Mouse (Mus musculus) G1E (cell line): ENCODE measurements at regions not wholly inside any gene's neighbourhood (a gene's known extent, or its start where the extent isn't known, plus 50 kb on each side); places are given as distances from the start of the nearest gene placed in this dataset.

Experiments
- ATAC-seq: 2 replicates; pipeline ENCODE4 v1.8.0; 2016; ENCODE audit warnings: mild to moderate bottlenecking; ENCODE audit not compliant: insufficient number of reproducible peaks, poor library complexity, low FRiP score, severe bottlenecking; ENCODE audit errors: extremely low read depth
- DNase-seq: peaks from one replicate; pipeline ENCODE4 v3.0.0; 2012; ENCODE audit warnings: low spot score
- H3K27me3 ChIP-seq: 2 replicates; pipeline ENCODE4 v1.6.1; 2012; ENCODE audit warnings: mild to moderate bottlenecking, low read length, inconsistent platforms; ENCODE audit not compliant: insufficient read depth
- H3K36me3 ChIP-seq: replicated peaks from 2 replicates; pipeline ENCODE3; 2012; ENCODE audit warnings: mild to moderate bottlenecking, inconsistent platforms
- H3K4me1 ChIP-seq: 2 replicates; pipeline ENCODE4 v1.6.1; 2012; ENCODE audit warnings: low read depth, low read length, inconsistent platforms, mixed read lengths; ENCODE audit not compliant: insufficient read depth
- H3K4me3 ChIP-seq: 2 replicates; pipeline ENCODE4 v1.5.1; 2012; ENCODE audit warnings: low read depth, mild to moderate bottlenecking, inconsistent platforms, low read length, moderate library complexity, mixed read lengths
- H3K9me3 ChIP-seq: replicated peaks from 2 replicates; pipeline ENCODE4 v1.6.1; 2012; ENCODE audit warnings: inconsistent platforms
- CTCF ChIP-seq: IDR thresholded peaks from 2 replicates; pipeline ENCODE4 v1.5.1; 2012; ENCODE audit warnings: low read depth, low read length, inconsistent platforms, mixed read lengths
- GATA1 ChIP-seq: IDR thresholded peaks from 2 replicates; pipeline ENCODE4 v1.6.1; 2012; ENCODE audit warnings: borderline replicate concordance, low read length, inconsistent platforms, mixed read lengths
- GATA2 ChIP-seq: IDR thresholded peaks from 2 replicates; pipeline ENCODE4 v1.6.1; 2012; ENCODE audit warnings: low read depth, low read length, inconsistent platforms, borderline replicate concordance
- POLR2AphosphoS5 ChIP-seq: IDR thresholded peaks from 2 replicates; pipeline ENCODE4 v1.6.1; 2012; ENCODE audit warnings: low read depth, low read length, inconsistent platforms; ENCODE audit not compliant: insufficient replicate concordance
- TAL1 ChIP-seq: conservative IDR thresholded peaks from 2 replicates; pipeline ENCODE4 v1.6.1; 2012; ENCODE audit warnings: low read depth, low read length, inconsistent platforms, mixed read lengths

- no peaks in the 10 kb centered on the region for H3K27me3 ChIP-seq
- H3K4me3 ChIP-seq, result no peak overlapping the region
- ATAC-seq (no peak), DNase-seq (no peak)
- no peaks in the 10 kb centered on the region for H3K36me3 ChIP-seq
- no peaks in the 10 kb centered on the region for H3K9me3 ChIP-seq
- TF ChIP-seq GATA1, result no peak
- no peak for TF ChIP-seq GATA2
- TF ChIP-seq POLR2AphosphoS5, result no peak
- no peak for TF ChIP-seq CTCF
- no peak for TF ChIP-seq TAL1
- no peaks in the 10 kb centered on the region for H3K4me1 ChIP-seq
These were observed 971.5 kb upstream of the Cited2 start for GRCm38 (mm10) chr10:16751546-16751945.

- no peak for DNase-seq
- no peak for TF ChIP-seq GATA1
- Histone ChIP-seq H3K27me3 (peaks cover 2% of the 10 kb centered on the region; the same call in 1 of the 2 replicates), H3K9me3 (no peaks in the 10 kb centered on the region), H3K4me3 (no peak overlapping the region), H3K36me3 (no peaks in the 10 kb centered on the region), H3K4me1 (no peaks in the 10 kb centered on the region)
- no peak for ATAC-seq
These were observed 933.3 kb upstream of the Cited2 start for GRCm38 (mm10) chr10:16789641-16790243.

GRCm38 (mm10) chr10:16803978-16804377 is 919.0 kb upstream of the Cited2 start:
- no peak for TF ChIP-seq CTCF
- no peak for TF ChIP-seq GATA1
- no peak for TF ChIP-seq GATA2
- TF ChIP-seq TAL1, result no peak
- TF ChIP-seq POLR2AphosphoS5, result no peak
- no peaks in the 10 kb centered on the region for H3K27me3 ChIP-seq
- no peaks in the 10 kb centered on the region for H3K36me3 ChIP-seq
- no peak overlapping the region for H3K4me3 ChIP-seq
- no peaks in the 10 kb centered on the region for H3K9me3 ChIP-seq
- H3K4me1 ChIP-seq, result no peaks in the 10 kb centered on the region
- DNase-seq (no peak), ATAC-seq (no peak)

DNA sequence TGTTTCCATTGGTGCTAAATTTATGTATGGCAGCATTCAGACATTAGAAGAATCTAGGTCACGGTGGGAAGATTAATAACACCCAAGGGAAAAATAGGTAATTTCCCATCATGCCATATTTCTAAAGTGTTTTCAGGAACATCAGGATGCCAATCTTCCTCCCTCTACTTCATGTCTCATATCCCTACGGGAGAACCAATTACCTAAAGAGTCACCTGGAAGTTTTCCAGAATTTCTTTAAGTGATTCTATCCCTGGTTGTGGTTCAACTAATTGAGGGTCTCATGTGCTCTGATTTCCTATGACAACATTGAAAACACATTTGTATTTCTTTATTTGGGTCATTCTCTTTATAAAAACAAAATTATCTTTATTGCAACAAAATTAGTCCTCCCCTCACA is 912.3 kb upstream of the Cited2 start:
- no peak for ATAC-seq
- TF ChIP-seq TAL1 (no peak), CTCF (no peak), POLR2AphosphoS5 (no peak), GATA1 (no peak), GATA2 (no peak)
- no peak for DNase-seq
- no peaks in the 10 kb centered on the region for H3K9me3 ChIP-seq
- no peak overlapping the region for H3K4me3 ChIP-seq
- no peaks in the 10 kb centered on the region for H3K4me1 ChIP-seq
- H3K27me3 ChIP-seq, result no peaks in the 10 kb centered on the region
- H3K36me3 ChIP-seq, result no peaks in the 10 kb centered on the region

DNA sequence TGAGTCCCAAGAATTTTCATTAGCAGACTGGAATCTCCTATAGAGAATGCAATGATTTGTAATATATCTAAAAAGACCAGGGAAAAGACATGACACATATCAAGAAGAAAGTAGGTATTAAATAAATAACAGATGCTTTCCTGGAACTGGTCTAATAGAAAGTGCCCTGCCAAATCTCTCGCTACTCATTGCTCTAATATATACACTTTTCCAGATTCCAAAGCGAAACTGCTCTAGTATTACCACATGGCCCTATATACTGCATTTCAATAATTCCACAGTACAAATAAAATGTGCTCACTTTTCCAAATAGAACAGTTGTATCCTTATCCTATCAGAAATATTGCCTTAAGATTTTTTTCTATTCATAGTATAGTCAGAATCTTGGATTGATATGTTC is 909.0 kb upstream of the Cited2 start:
- ATAC-seq (no peak), DNase-seq (no peak)
- Histone ChIP-seq H3K4me3 (no peak overlapping the region), H3K4me1 (no peaks in the 10 kb centered on the region), H3K27me3 (peaks cover 3% of the 10 kb centered on the region; the same call in 1 of the 2 replicates), H3K36me3 (no peaks in the 10 kb centered on the region), H3K9me3 (no peaks in the 10 kb centered on the region)
- TF ChIP-seq GATA1, result no peak
- no peak for TF ChIP-seq GATA2
- TF ChIP-seq POLR2AphosphoS5, result no peak
- no peak for TF ChIP-seq TAL1
- TF ChIP-seq CTCF, result no peak

DNA sequence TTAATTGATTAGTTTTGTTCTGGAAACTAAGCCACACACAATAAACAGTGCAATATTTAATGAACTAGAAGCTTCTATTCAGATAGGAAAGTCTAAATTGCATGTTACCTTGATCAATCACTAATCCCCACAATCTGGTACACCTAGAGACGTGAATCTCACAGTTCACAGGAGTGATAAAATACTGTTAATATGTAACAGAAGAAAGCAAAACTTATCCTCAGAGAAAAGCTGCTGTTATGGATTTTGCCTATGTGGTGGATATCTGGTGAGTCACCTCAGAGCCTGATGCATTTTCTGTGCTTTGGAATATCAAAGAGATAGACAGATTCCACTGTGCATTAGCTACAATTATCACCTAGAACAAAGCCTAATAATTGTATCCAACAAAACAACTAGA is 861.5 kb upstream of the Cited2 start:
- Histone ChIP-seq H3K27me3 (no peaks in the 10 kb centered on the region), H3K36me3 (no peaks in the 10 kb centered on the region), H3K9me3 (no peaks in the 10 kb centered on the region), H3K4me3 (no peak overlapping the region), H3K4me1 (no peaks in the 10 kb centered on the region)
- ATAC-seq (no peak), DNase-seq (no peak)
- TF ChIP-seq POLR2AphosphoS5, result no peak

- no peaks in the 10 kb centered on the region for H3K27me3 ChIP-seq
- no peak for ATAC-seq
- TF ChIP-seq POLR2AphosphoS5, result no peak
- TF ChIP-seq GATA1, result no peak
- TF ChIP-seq GATA2, result no peak
- no peak for TF ChIP-seq TAL1
- TF ChIP-seq CTCF, result no peak
These were observed 856.1 kb upstream of the Cited2 start for GRCm38 (mm10) chr10:16866914-16867313.

More at GRCm38 (mm10) chr10:16866914-16867313, 856.1 kb upstream of the Cited2 start:
- no peaks in the 10 kb centered on the region for H3K36me3 ChIP-seq
- no peak for DNase-seq
- H3K4me3 ChIP-seq, result no peak overlapping the region
- H3K9me3 ChIP-seq, result no peaks in the 10 kb centered on the region
- no peaks in the 10 kb centered on the region for H3K4me1 ChIP-seq
